Mouse (Mus musculus) liver, adult 2 months (tissue): ENCODE data around the gene Ctnnb1.

ENCODE experiments used
- CTCF ChIP-seq: fragments of 200-500 bp; IDR thresholded peaks from 2 replicates; pipeline ENCODE4 v1.5.1; 2011; ENCODE audit warnings: low read depth, low read length, control low read depth
- POLR2A ChIP-seq: fragments of 200-500 bp; IDR thresholded peaks from 2 replicates; pipeline ENCODE4 v1.6.1; 2011; ENCODE audit warnings: low read length, control low read depth; ENCODE audit not compliant: insufficient read depth; ENCODE audit errors: extremely low read depth

DNA sequence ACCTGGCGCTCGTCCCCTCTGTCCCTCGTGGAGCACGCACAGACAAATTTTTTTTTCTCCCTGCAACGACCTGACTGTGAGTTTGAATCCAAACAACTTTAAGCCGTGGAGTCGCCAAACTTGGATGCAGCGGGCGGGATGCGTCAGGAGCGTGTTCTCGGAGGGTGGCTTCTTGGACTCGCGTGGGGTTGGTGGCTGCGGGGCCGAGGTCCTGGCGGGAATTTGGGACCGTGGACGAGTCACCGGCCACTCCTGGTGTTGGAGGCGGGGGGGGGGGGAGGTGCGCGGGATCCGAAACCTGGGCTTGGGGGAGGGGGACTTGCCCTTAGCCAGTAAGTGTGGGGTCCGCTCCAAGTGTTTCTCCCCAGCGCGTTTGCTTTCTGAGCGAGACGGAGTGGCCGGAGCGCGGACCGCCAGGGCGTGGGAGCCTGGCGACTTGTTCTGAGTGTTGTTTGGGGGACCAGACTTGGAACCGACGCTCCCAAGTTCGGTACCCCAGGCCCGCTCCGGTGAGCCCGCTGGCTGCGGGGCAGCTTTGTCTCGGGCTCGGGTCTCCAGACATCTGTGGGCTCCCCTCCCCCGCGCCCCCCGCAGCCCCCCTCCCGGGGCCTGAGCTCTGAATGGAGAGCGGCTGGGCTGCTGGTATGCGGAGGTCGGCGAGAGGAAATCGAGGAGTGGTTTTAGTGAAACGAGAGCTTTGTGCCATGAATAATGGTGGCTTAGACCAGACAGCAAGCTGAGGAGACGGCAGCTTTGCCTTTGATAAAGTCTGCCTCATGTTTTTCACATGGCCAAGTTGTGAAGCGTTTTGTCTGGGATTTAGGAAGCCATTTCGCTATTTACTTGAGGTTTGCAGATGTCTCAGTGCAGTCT, 5.1 kb downstream of the Ctnnb1 start:
- TF ChIP-seq POLR2A, result no peak
- no peak for TF ChIP-seq CTCF
